Mouse (Mus musculus): ENCODE results near the gene Shisa6. TPM values are rescaled to one million over a fixed set of nuclear protein-coding genes. Genes with fewer than 3 reads are reported as not detected.

The Shisa6 gene
- total and polyA plus RNA-seq, 3 experiments = not detected

GRCm38 (mm10) chr11:66568386-66568791 is 42.6 kb upstream of the Shisa6 start:
- in situ Hi-C loops (cut with MboI; ENCODE audit: low pct_ligation_motif_present, low pct_unique_long_range_greater_than_20kb, low sequenced_read_pairs) (no loop called here), dilution Hi-C loops (cut with MboI; ENCODE audit: extremely low pct_ligation_motif_present, extremely low pct_unique_long_range_greater_than_20kb, low sequenced_read_pairs) (no loop called here)
- Histone ChIP-seq H3K27ac (ENCODE audit: insufficient read depth, low read depth) (no peak overlapping the region), H3K79me2 (replicated peaks; ENCODE audit: control insufficient read depth, extremely low read depth, insufficient read depth, poor library complexity, severe bottlenecking) (no peaks in the 10 kb centered on the region), H3K4me1 (ENCODE audit: control insufficient read depth in 1 of 2, insufficient read depth in 2 of 2) (no peaks in the 10 kb centered on the region), H3K9me3 (replicated peaks; ENCODE audit: low read length) (peaks cover 3% of the 10 kb centered on the region), H3K9ac (ENCODE audit: insufficient read depth, low read depth) (no peak overlapping the region), H3K27me3 (replicated peaks) (peaks cover 46% of the 10 kb centered on the region), H3K4me3 (replicated peaks in 1 of 3; ENCODE audit: low read depth in 2 of 3, low read length in 2 of 3, poor library complexity in 1 of 3) (no peak overlapping the region), H3K36me3 (replicated peaks in 1 of 2; ENCODE audit: control insufficient read depth in 1 of 2, insufficient read depth in 1 of 2, low read length in 1 of 2) (no peaks in the 10 kb centered on the region), H3K4me2 (ENCODE audit: insufficient read depth, low read depth, poor library complexity, severe bottlenecking) (no peak overlapping the region)
- DNase-seq (ENCODE audit: extremely low read depth) = no peak
- no peak for TF ChIP-seq MAZ (IDR thresholded peaks at IDR 0.05; ENCODE audit: low read depth, low read length)

DNA sequence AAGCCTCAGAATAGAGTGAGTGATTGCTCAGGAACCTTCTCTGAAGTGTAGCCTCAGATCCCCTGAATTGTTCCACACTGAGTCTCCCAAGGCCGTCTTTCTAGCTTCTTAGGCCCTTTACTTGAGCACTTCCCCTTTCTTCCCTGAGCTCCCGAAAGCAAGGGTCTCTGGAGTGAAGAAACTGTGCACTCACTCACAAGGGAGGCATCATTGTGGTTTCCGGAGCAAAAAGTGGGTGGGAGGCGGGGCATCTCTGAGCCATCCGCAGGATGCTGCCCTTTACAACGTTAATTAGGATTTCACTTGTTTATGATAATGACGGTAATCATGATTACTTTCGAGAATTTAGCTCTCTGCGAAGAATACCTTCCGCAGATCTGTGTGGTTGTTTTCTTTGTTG is 41.6 kb upstream of the Shisa6 start:
- Histone ChIP-seq H3K9me3 (replicated peaks; ENCODE audit: low read length) (peaks cover 3% of the 10 kb centered on the region), H3K36me3 (replicated peaks in 1 of 2; ENCODE audit: control insufficient read depth in 1 of 2, insufficient read depth in 1 of 2, low read length in 1 of 2) (no peaks in the 10 kb centered on the region), H3K4me3 (replicated peaks in 1 of 3; ENCODE audit: low read depth in 2 of 3, low read length in 2 of 3, poor library complexity in 1 of 3) (no peak overlapping the region), H3K27ac (ENCODE audit: insufficient read depth, low read depth) (no peak overlapping the region), H3K79me2 (replicated peaks; ENCODE audit: control insufficient read depth, extremely low read depth, insufficient read depth, poor library complexity, severe bottlenecking) (no peaks in the 10 kb centered on the region), H3K4me2 (ENCODE audit: insufficient read depth, low read depth, poor library complexity, severe bottlenecking) (no peak overlapping the region), H3K4me1 (ENCODE audit: control insufficient read depth in 1 of 2, insufficient read depth in 2 of 2) (no peaks in the 10 kb centered on the region), H3K9ac (ENCODE audit: insufficient read depth, low read depth) (no peak overlapping the region), H3K27me3 (replicated peaks) (peaks cover 43% of the 10 kb centered on the region)
- DNase-seq (ENCODE audit: extremely low read depth) = no peak
- in situ Hi-C loops (cut with MboI; ENCODE audit: low pct_ligation_motif_present, low pct_unique_long_range_greater_than_20kb, low sequenced_read_pairs) (no loop called here), dilution Hi-C loops (cut with MboI; ENCODE audit: extremely low pct_ligation_motif_present, extremely low pct_unique_long_range_greater_than_20kb, low sequenced_read_pairs) (no loop called here)
- no peak for TF ChIP-seq KAT2A (IDR thresholded peaks at IDR 0.05; ENCODE audit: insufficient replicate concordance, low read length)

GRCm38 (mm10) chr11:66562274-66562673 is 36.5 kb upstream of the Shisa6 start:
- dilution Hi-C loops (cut with MboI; ENCODE audit: extremely low pct_ligation_motif_present, extremely low pct_unique_long_range_greater_than_20kb, low sequenced_read_pairs) = no loop called here

DNA sequence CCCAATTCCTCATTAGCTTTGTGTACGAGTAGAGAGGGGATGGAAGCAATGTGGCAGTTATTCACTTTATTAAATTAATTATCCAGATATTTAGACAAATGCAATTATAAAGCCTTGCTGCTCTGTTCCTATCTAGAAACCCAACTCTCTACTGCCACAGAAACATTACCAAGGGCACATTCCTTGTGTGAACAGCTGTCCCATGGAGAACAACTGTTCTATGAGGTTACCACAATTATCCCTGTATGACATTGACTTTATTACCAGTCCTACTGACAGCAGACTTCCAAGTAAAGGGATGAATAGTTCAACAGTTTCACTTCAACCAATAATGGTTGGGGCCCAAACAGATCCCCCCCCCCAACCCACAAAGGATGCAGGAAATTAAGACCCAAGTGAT is 12.1 kb upstream of the Shisa6 start:
- DNase-seq (ENCODE audit: extremely low read depth) = no peak
- Histone ChIP-seq H3K9me3 (replicated peaks; ENCODE audit: low read length) (no peaks in the 10 kb centered on the region), H3K27me3 (replicated peaks) (peaks cover 58% of the 10 kb centered on the region), H3K79me2 (replicated peaks; ENCODE audit: control insufficient read depth, extremely low read depth, insufficient read depth, poor library complexity, severe bottlenecking) (no peaks in the 10 kb centered on the region), H3K27ac (ENCODE audit: insufficient read depth, low read depth) (no peak overlapping the region), H3K9ac (ENCODE audit: insufficient read depth, low read depth) (no peak overlapping the region), H3K36me3 (replicated peaks in 1 of 2; ENCODE audit: control insufficient read depth in 1 of 2, insufficient read depth in 1 of 2, low read length in 1 of 2) (no peaks in the 10 kb centered on the region), H3K4me2 (ENCODE audit: insufficient read depth, low read depth, poor library complexity, severe bottlenecking) (no peak overlapping the region), H3K4me3 (replicated peaks in 1 of 3; ENCODE audit: low read depth in 2 of 3, low read length in 2 of 3, poor library complexity in 1 of 3) (no peak overlapping the region), H3K4me1 (ENCODE audit: control insufficient read depth in 1 of 2, insufficient read depth in 2 of 2) (no peaks in the 10 kb centered on the region)
- in situ Hi-C loops (cut with MboI; ENCODE audit: low pct_ligation_motif_present, low pct_unique_long_range_greater_than_20kb, low sequenced_read_pairs) (no loop called here), dilution Hi-C loops (cut with MboI; ENCODE audit: extremely low pct_ligation_motif_present, extremely low pct_unique_long_range_greater_than_20kb, low sequenced_read_pairs) (no loop called here)
- TF ChIP-seq HCFC1 (IDR thresholded peaks at IDR 0.05; ENCODE audit: low read depth, low read length) (no peak), CTCF (conservative IDR thresholded peaks at IDR 0.05 in 1 of 2, IDR thresholded peaks at IDR 0.05 in 1 of 2; ENCODE audit: low read depth in 2 of 2, low read length in 2 of 2) (no peak), RAD21 (IDR thresholded peaks at IDR 0.05; ENCODE audit: low read depth, low read length) (no peak), ZNF384 (IDR thresholded peaks at IDR 0.05; ENCODE audit: low read depth, low read length) (no peak), ELF1 (IDR thresholded peaks at IDR 0.05; ENCODE audit: low read depth, low read length) (no peak), UBTF (IDR thresholded peaks at IDR 0.05; ENCODE audit: low read depth, low read length) (no peak), CHD1 (IDR thresholded peaks at IDR 0.05; ENCODE audit: low read depth, low read length) (no peak), BHLHE40 (IDR thresholded peaks at IDR 0.05; ENCODE audit: low read depth, low read length) (no peak), SIN3A (IDR thresholded peaks at IDR 0.05; ENCODE audit: low read length) (no peak), IRF4 (IDR thresholded peaks at IDR 0.05; ENCODE audit: low read depth, low read length) (no peak), JUND (conservative IDR thresholded peaks at IDR 0.05; ENCODE audit: low read depth, low read length) (no peak), TBP (conservative IDR thresholded peaks at IDR 0.05; ENCODE audit: low read depth, low read length) (no peak), USF1 (IDR thresholded peaks at IDR 0.05; ENCODE audit: low read depth, low read length) (no peak), MAZ (IDR thresholded peaks at IDR 0.05; ENCODE audit: low read depth, low read length) (no peak), USF2 (conservative IDR thresholded peaks at IDR 0.05; ENCODE audit: low read depth, low read length) (no peak)

More at GRCm38 (mm10) chr11:66562274-66562673, 36.5 kb upstream of the Shisa6 start:
- TF ChIP-seq ELF1 (IDR thresholded peaks at IDR 0.05; ENCODE audit: low read depth, low read length) (no peak), MXI1 (IDR thresholded peaks at IDR 0.05; ENCODE audit: low read depth, low read length) (no peak), CHD1 (IDR thresholded peaks at IDR 0.05; ENCODE audit: low read depth, low read length) (no peak), JUN (IDR thresholded peaks at IDR 0.05; ENCODE audit: insufficient read depth, low read depth, low read length) (no peak), MAX (IDR thresholded peaks at IDR 0.05; ENCODE audit: low read length) (no peak), MAZ (IDR thresholded peaks at IDR 0.05; ENCODE audit: low read depth, low read length) (no peak), USF2 (conservative IDR thresholded peaks at IDR 0.05; ENCODE audit: low read depth, low read length) (no peak), BHLHE40 (IDR thresholded peaks at IDR 0.05; ENCODE audit: low read depth, low read length) (no peak), KAT2A (IDR thresholded peaks at IDR 0.05; ENCODE audit: insufficient replicate concordance, low read length) (no peak), POLR2A (IDR thresholded peaks at IDR 0.05; ENCODE audit: low read depth, low read length) (no peak), ZNF384 (IDR thresholded peaks at IDR 0.05; ENCODE audit: low read depth, low read length) (no peak), NRF1 (IDR thresholded peaks at IDR 0.05; ENCODE audit: low read depth, low read length) (no peak), IRF4 (IDR thresholded peaks at IDR 0.05; ENCODE audit: low read depth, low read length) (no peak)
- DNase-seq (ENCODE audit: extremely low read depth) = no peak
- Histone ChIP-seq H3K79me2 (replicated peaks; ENCODE audit: control insufficient read depth, extremely low read depth, insufficient read depth, poor library complexity, severe bottlenecking) (no peaks in the 10 kb centered on the region), H3K9ac (ENCODE audit: insufficient read depth, low read depth) (no peak overlapping the region), H3K27ac (ENCODE audit: insufficient read depth, low read depth) (no peak overlapping the region), H3K4me2 (ENCODE audit: insufficient read depth, low read depth, poor library complexity, severe bottlenecking) (no peak overlapping the region), H3K4me1 (ENCODE audit: control insufficient read depth in 1 of 2, insufficient read depth in 2 of 2) (no peaks in the 10 kb centered on the region), H3K27me3 (replicated peaks) (peaks cover 53% of the 10 kb centered on the region), H3K36me3 (replicated peaks in 1 of 2; ENCODE audit: control insufficient read depth in 1 of 2, insufficient read depth in 1 of 2, low read length in 1 of 2) (no peaks in the 10 kb centered on the region), H3K4me3 (replicated peaks in 1 of 3; ENCODE audit: low read depth in 2 of 3, low read length in 2 of 3, poor library complexity in 1 of 3) (no peak overlapping the region), H3K9me3 (replicated peaks; ENCODE audit: low read length) (no peaks in the 10 kb centered on the region)
- in situ Hi-C loops (cut with MboI; ENCODE audit: low pct_ligation_motif_present, low pct_unique_long_range_greater_than_20kb, low sequenced_read_pairs) = no loop called here
